Mouse (Mus musculus) intestine, postnatal 0 days (tissue): Measurements from ENCODE around the gene Tril. TPM values are rescaled to one million over a fixed set of nuclear protein-coding genes. Genes with fewer than 3 reads are reported as not detected.
A peak's percentile ranks its signal among the peaks of the same experiment; 100 is the strongest.

ENCODE experiments used
- ATAC-seq: fragments of 200-750 bp; cut with Nextera tagmentation; 2 replicates; pipeline ENCODE4 v1.8.0; 2017; ENCODE audit warnings: mild to moderate bottlenecking, moderate TSS enrichment, moderate library complexity
- H3K27ac ChIP-seq: fragments of 300-500 bp; sonication (generic); 2 replicates; pipeline ENCODE4 v1.5.1; 2014; ENCODE audit warnings: mild to moderate bottlenecking, low read depth, low read length, moderate library complexity
- H3K27me3 ChIP-seq: fragments of 300-500 bp; sonication (generic); replicated peaks from 2 replicates; pipeline ENCODE4 v1.6.1; 2014; ENCODE audit warnings: low read length, mixed read lengths; ENCODE audit not compliant: control insufficient read depth, insufficient read depth
- H3K36me3 ChIP-seq: fragments of 300-500 bp; sonication (generic); 2 replicates; pipeline ENCODE4 v1.6.1; 2014; ENCODE audit warnings: mild to moderate bottlenecking, moderate library complexity; ENCODE audit not compliant: control insufficient read depth, insufficient read depth
- H3K4me1 ChIP-seq: fragments of 300-500 bp; sonication (generic); replicated peaks from 2 replicates; pipeline ENCODE4 v1.6.1; 2014; ENCODE audit warnings: antibody characterized with exemption, low read length, mixed read lengths; ENCODE audit not compliant: control insufficient read depth, insufficient read depth
- H3K4me2 ChIP-seq: fragments of 300-500 bp; sonication (generic); replicated peaks from 2 replicates; pipeline ENCODE4 v1.6.1; 2014; ENCODE audit warnings: low read depth, mild to moderate bottlenecking, moderate library complexity
- H3K4me3 ChIP-seq: fragments of 300-500 bp; sonication (generic); 2 replicates; pipeline ENCODE4 v1.5.1; 2014; ENCODE audit warnings: low read depth, low read length
- H3K9ac ChIP-seq: fragments of 300-500 bp; sonication (generic); 2 replicates; pipeline ENCODE4 v1.6.1; 2014; ENCODE audit warnings: mild to moderate bottlenecking, low read depth, low read length
- H3K9me3 ChIP-seq: fragments of 300-500 bp; sonication (generic); 2 replicates; pipeline ENCODE4 v1.6.1; 2016; ENCODE audit warnings: mixed run types; ENCODE audit not compliant: control insufficient read depth
- CTCF ChIP-seq: sonication (generic); IDR thresholded peaks from 2 replicates; pipeline ENCODE4 v1.5.1; 2016; ENCODE audit warnings: low read depth, mild to moderate bottlenecking, control low read depth, antibody characterized with exemption, moderate library complexity
- WGBS: fragments of 180-500 bp; shearing (Covaris S2); extraction: QIAGEN DNeasy Blood & Tissue Kit; methylation state at CpG from one replicate; pipeline ENCODE4 v1.1.7; 2014; 5-methylcytosine and 5-hydroxymethylcytosine counted together
- polyA plus RNA-seq: library from polyadenylated mRNA; unstranded; fragments of >200 nt; fragmentation: Nextera tagmentation; extraction: Ambion mirVana; gene quantifications from 2 replicates; pipeline ENCODE4 v1.2.1, GENCODE M21; 2015

The Tril gene
- 5.7 TPM in 2 replicates for polyA plus RNA-seq

DNA sequence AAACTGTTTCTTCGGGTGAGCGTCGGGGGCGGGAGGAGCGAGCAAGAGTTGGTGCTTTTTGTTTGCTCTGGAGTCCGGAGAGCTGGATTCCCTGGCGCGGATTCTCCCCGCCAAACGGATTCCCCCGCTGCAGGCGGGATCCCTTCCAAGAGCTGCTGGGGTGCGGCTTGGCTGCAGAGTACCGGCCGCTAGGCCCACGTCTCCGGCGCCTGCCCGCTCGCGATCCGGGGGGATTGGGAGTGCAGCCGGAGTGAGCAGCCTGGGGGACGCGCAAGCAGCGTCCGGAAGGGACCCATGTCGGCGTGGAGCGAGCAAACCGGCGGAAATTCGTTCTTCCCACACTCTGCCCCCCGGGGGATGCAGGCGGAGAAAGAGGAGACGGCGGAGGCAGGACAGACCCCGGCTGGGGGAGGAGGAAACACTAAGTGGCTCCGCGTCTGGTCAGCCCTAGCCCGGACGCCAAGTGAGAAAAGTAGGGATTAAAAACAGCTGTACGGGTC, at the start of gene Tril:
TSS of gene Tril (minus strand) at position 345 of the 500 bp plus-strand sequence.
- H3K4me1 ChIP-seq = peaks cover 12% of the 10 kb centered on the region; the same call in 1 of the 2 replicates
- no peak for ATAC-seq
- peak within 1 kb of the TSS; percentile 47 for H3K9ac ChIP-seq
- H3K27me3 ChIP-seq = peaks cover 46% of the 10 kb centered on the region
- TF ChIP-seq CTCF = no peak; the same call in 1 of the 2 replicates
- H3K4me2 ChIP-seq = peak within 1 kb of the TSS; percentile 77
- H3K27ac ChIP-seq = peak within 1 kb of the TSS; percentile 79
- no peaks in the 10 kb centered on the region for H3K36me3 ChIP-seq
- under 1% methylated on average over 43 of the region's 43 CpGs for WGBS
- H3K4me3 ChIP-seq = peak within 1 kb of the TSS; percentile 57
- no peaks in the 10 kb centered on the region for H3K9me3 ChIP-seq

GRCm38 (mm10) chr6:53863011-53863410, 42.4 kb upstream of the Tril start:
- Histone ChIP-seq H3K36me3 (no peaks in the 10 kb centered on the region), H3K4me3 (no peak overlapping the region), H3K4me2 (no peak overlapping the region), H3K9ac (no peak overlapping the region), H3K9me3 (no peaks in the 10 kb centered on the region), H3K27me3 (no peaks in the 10 kb centered on the region), H3K4me1 (0 out of 2 replicates have a peak, but pooled peaks cover 4% of the 10 kb centered on the region), H3K27ac (no peak overlapping the region)
- 42% methylated on average over 2 of the region's 2 CpGs for WGBS
- ATAC-seq = no peak
- no peak for TF ChIP-seq CTCF

- H3K27ac ChIP-seq = no peak overlapping the region
- no peak overlapping the region for H3K4me3 ChIP-seq
- no peak for TF ChIP-seq CTCF
- no peak overlapping the region for H3K4me2 ChIP-seq
- H3K9ac ChIP-seq = no peak overlapping the region
- H3K4me1 ChIP-seq = 0 out of 2 replicates have a peak, but pooled peaks cover 4% of the 10 kb centered on the region
- no peak for ATAC-seq
- no peaks in the 10 kb centered on the region for H3K27me3 ChIP-seq
- H3K36me3 ChIP-seq = no peaks in the 10 kb centered on the region
- no peaks in the 10 kb centered on the region for H3K9me3 ChIP-seq
- WGBS = 50% methylated on average over 1 of the region's 1 CpGs
Measured at GRCm38 (mm10) chr6:53859106-53859505, 38.5 kb upstream of the Tril start.

DNA sequence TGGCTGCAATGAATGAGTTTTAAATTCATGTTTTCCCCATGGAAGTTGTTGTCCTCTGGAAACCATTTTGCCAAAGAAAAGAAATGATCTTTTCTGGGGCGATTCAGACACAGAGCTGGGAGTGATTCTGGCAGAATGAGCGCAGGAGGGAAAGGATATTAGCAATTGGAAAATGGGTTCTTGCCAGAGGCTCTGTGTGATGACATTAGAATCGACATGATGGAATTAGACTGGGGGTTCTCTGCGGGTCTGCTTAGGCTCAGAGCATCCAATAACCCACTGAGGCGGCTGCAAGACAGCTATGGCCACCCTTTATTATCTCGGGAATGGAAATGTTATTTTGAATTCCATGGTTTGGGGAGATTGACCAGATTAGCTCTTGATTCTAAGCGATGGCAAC, 37.2 kb upstream of the Tril start:
- Histone ChIP-seq H3K36me3 (no peaks in the 10 kb centered on the region), H3K27me3 (no peaks in the 10 kb centered on the region), H3K9ac (no peak overlapping the region), H3K9me3 (no peaks in the 10 kb centered on the region), H3K4me3 (no peak overlapping the region), H3K4me2 (no peak overlapping the region), H3K4me1 (0 out of 2 replicates have a peak, but pooled peaks cover 4% of the 10 kb centered on the region), H3K27ac (no peak overlapping the region)
- ATAC-seq = no peak
- WGBS = 66% methylated on average over 7 of the region's 7 CpGs
- TF ChIP-seq CTCF = no peak

DNA sequence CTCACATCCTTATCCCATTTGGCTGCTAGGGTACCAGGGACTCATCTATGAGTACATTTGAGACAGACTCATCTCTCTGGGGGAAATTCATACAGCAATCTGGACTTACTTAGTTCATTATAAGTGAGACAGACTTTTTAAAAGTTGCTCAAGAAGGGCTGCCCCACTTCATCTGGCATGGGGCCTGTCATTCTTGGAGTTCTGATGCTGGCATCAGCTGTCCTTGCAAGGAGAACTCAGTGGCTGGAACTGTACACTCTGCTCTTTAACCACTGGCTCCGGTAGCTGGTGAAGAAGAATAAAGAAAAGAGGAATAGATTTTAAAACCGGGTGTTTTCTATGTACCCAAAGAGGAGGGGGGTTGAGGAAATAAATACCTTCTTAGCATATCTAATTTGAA, 36.1 kb upstream of the Tril start:
- no peaks in the 10 kb centered on the region for H3K36me3 ChIP-seq
- 0 out of 2 replicates have a peak, but pooled peaks cover 4% of the 10 kb centered on the region for H3K4me1 ChIP-seq
- no peak overlapping the region for H3K4me3 ChIP-seq
- no peak overlapping the region for H3K9ac ChIP-seq
- TF ChIP-seq CTCF = no peak
- 77% methylated on average over 2 of the region's 2 CpGs for WGBS
- no peak for ATAC-seq
- no peaks in the 10 kb centered on the region for H3K9me3 ChIP-seq
- no peaks in the 10 kb centered on the region for H3K27me3 ChIP-seq
- no peak overlapping the region for H3K4me2 ChIP-seq
- H3K27ac ChIP-seq = no peak overlapping the region

GRCm38 (mm10) chr6:53854971-53855856, 34.6 kb upstream of the Tril start:
- no peak overlapping the region for H3K4me3 ChIP-seq
- H3K27me3 ChIP-seq = no peaks in the 10 kb centered on the region
- 59% methylated on average over 12 of the region's 12 CpGs for WGBS
- TF ChIP-seq CTCF = no peak
- H3K4me1 ChIP-seq = 0 out of 2 replicates have a peak, but pooled peaks cover 4% of the 10 kb centered on the region
- no peak overlapping the region for H3K4me2 ChIP-seq
- H3K9ac ChIP-seq = no peak overlapping the region
- H3K9me3 ChIP-seq = no peaks in the 10 kb centered on the region
- H3K27ac ChIP-seq = no peak overlapping the region
- H3K36me3 ChIP-seq = no peaks in the 10 kb centered on the region
- no peak for ATAC-seq
